Mouse (Mus musculus): ENCODE measurements at regions not wholly inside any gene's neighbourhood (a gene's known extent, or its start where the extent isn't known, plus 50 kb on each side); places are given as distances from the start of the nearest gene placed in this dataset.

DNA sequence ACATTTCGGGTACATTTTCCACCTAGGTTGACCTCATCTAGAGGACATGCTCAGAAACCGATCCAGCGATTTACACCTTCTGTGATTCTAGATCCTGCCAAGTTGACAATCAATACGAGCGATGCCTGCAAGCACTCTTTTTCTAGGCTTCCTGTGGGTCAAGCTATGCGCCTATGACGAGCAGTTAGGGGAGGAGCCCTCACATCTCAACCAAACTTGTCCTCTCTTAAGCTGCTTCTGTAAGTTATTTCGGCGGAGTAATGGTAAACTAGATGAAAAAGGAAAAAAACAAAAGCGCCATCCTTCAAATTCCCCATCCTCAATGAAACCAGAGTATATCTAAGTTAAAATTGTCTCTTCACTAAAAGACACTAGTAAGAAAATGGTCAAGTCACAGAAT is 858.5 kb downstream of the Zfp704 start:
- H3K27ac ChIP-seq (replicated peaks) = no peak overlapping the region
- no peaks in the 10 kb centered on the region for H3K9me3 ChIP-seq
- 88% methylated on average over 10 of the region's 10 CpGs for WGBS
- H3K4me1 ChIP-seq = peaks cover 12% of the 10 kb centered on the region
- no peak overlapping the region for H3K4me3 ChIP-seq
- H3K27me3 ChIP-seq (replicated peaks; ENCODE audit: low read depth, poor library complexity, severe bottlenecking) = 0 out of 2 replicates have a peak, but pooled peaks cover 6% of the 10 kb centered on the region
- DNase-seq (ENCODE audit: low spot score) = no peak
- no peaks in the 10 kb centered on the region for H3K36me3 ChIP-seq (replicated peaks)

- WGBS = 72% methylated on average over 4 of the region's 4 CpGs
Measured at GRCm38 (mm10) chr3:8750858-8751257, 859.0 kb downstream of the Zfp704 start.

GRCm38 (mm10) chr3:8750162-8750561 is 859.7 kb downstream of the Zfp704 start:
- no peaks in the 10 kb centered on the region for H3K36me3 ChIP-seq (replicated peaks)
- H3K9me3 ChIP-seq = no peaks in the 10 kb centered on the region
- 0 out of 2 replicates have a peak, but pooled peaks cover 6% of the 10 kb centered on the region for H3K27me3 ChIP-seq (replicated peaks; ENCODE audit: low read depth, poor library complexity, severe bottlenecking)
- DNase-seq (ENCODE audit: low spot score) = no peak
- peaks cover 7% of the 10 kb centered on the region for H3K4me1 ChIP-seq
- 91% methylated on average over 11 of the region's 11 CpGs for WGBS
- H3K27ac ChIP-seq (replicated peaks) = no peak overlapping the region
- no peak overlapping the region for H3K4me3 ChIP-seq

More at GRCm38 (mm10) chr3:8750858-8751257, 859.0 kb downstream of the Zfp704 start:
- DNase-seq (ENCODE audit: low spot score) = no peak
- no peaks in the 10 kb centered on the region for H3K36me3 ChIP-seq (replicated peaks)
- peaks cover 9% of the 10 kb centered on the region for H3K4me1 ChIP-seq
- no peaks in the 10 kb centered on the region for H3K9me3 ChIP-seq
- H3K27ac ChIP-seq (replicated peaks) = no peak overlapping the region
- H3K27me3 ChIP-seq (replicated peaks; ENCODE audit: low read depth, poor library complexity, severe bottlenecking) = 0 out of 2 replicates have a peak, but pooled peaks cover 6% of the 10 kb centered on the region
- no peak overlapping the region for H3K4me3 ChIP-seq

GRCm38 (mm10) chr3:8747201-8747600 is 862.7 kb downstream of the Zfp704 start:
- Histone ChIP-seq H3K4me1 (no peaks in the 10 kb centered on the region), H3K9me3 (no peaks in the 10 kb centered on the region), H3K4me3 (no peak overlapping the region), H3K36me3 (replicated peaks) (no peaks in the 10 kb centered on the region), H3K27me3 (replicated peaks; ENCODE audit: low read depth, poor library complexity, severe bottlenecking) (no peaks in the 10 kb centered on the region), H3K27ac (replicated peaks) (no peak overlapping the region)
- DNase-seq (ENCODE audit: low spot score) = no peak
- WGBS = 83% methylated on average over 4 of the region's 4 CpGs

GRCm38 (mm10) chr3:8746677-8747076 is 863.2 kb downstream of the Zfp704 start:
- Histone ChIP-seq H3K27ac (replicated peaks) (no peak overlapping the region), H3K9me3 (no peaks in the 10 kb centered on the region), H3K27me3 (replicated peaks; ENCODE audit: low read depth, poor library complexity, severe bottlenecking) (no peaks in the 10 kb centered on the region), H3K4me3 (no peak overlapping the region), H3K4me1 (no peaks in the 10 kb centered on the region), H3K36me3 (replicated peaks) (no peaks in the 10 kb centered on the region)
- WGBS = 98% methylated on average over 3 of the region's 3 CpGs
- DNase-seq (ENCODE audit: low spot score) = no peak

DNA sequence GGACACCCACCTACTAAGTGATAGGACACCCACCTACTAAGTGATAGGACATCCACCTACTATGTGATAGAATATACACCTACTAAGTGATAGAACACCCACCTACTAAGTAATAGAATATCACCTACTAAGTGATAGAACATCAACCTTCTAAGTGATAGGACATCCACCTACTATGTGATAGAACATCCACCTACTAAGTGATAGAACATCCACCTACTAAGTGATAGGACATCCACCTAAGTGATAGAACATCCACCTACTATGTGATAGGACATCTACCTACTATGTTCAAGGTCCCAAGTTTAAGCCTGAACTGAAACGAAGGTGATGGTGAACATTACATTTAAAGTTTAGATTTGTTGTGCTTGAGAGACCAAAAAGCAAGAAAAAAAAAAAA is 863.8 kb downstream of the Zfp704 start:
- no peaks in the 10 kb centered on the region for H3K9me3 ChIP-seq
- no peak for DNase-seq (ENCODE audit: low spot score)
- no peak overlapping the region for H3K4me3 ChIP-seq
- H3K27ac ChIP-seq (replicated peaks) = no peak overlapping the region
- H3K4me1 ChIP-seq = no peaks in the 10 kb centered on the region
- WGBS = 92% methylated on average over 1 of the region's 1 CpGs
- H3K36me3 ChIP-seq (replicated peaks) = no peaks in the 10 kb centered on the region
- no peaks in the 10 kb centered on the region for H3K27me3 ChIP-seq (replicated peaks; ENCODE audit: low read depth, poor library complexity, severe bottlenecking)

- H3K4me1 ChIP-seq = no peaks in the 10 kb centered on the region
- WGBS = 81% methylated on average over 6 of the region's 6 CpGs
- H3K27ac ChIP-seq (replicated peaks) = no peak overlapping the region
- no peaks in the 10 kb centered on the region for H3K27me3 ChIP-seq (replicated peaks; ENCODE audit: low read depth, poor library complexity, severe bottlenecking)
- H3K36me3 ChIP-seq (replicated peaks) = no peaks in the 10 kb centered on the region
- H3K9me3 ChIP-seq = no peaks in the 10 kb centered on the region
- no peak for DNase-seq (ENCODE audit: low spot score)
- H3K4me3 ChIP-seq = no peak overlapping the region
Measured at GRCm38 (mm10) chr3:8744857-8745256, 865.0 kb downstream of the Zfp704 start.

DNA sequence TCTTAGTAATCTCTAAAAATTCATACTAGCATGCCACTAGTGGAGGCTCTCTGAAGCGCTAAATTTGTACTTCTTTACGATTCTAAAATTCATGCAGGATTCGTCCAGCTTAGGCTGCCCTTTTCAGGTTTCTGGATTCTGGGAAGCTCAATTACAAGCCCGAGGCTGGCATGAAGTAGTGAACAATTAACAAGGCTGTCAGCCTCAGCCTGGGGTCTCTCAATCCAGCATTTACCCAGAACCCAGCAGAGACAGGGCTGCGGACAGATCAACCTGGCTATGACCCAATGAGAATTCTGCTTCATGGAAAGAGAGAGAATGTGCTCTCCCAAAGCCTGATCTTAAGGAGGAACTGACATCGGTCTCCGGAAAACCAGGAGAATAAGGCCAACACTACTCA is 866.2 kb downstream of the Zfp704 start:
- no peak for DNase-seq (ENCODE audit: low spot score)
- WGBS = 84% methylated on average over 7 of the region's 7 CpGs
- Histone ChIP-seq H3K9me3 (no peaks in the 10 kb centered on the region), H3K36me3 (replicated peaks) (no peaks in the 10 kb centered on the region), H3K27ac (replicated peaks) (no peak overlapping the region), H3K27me3 (replicated peaks; ENCODE audit: low read depth, poor library complexity, severe bottlenecking) (no peaks in the 10 kb centered on the region), H3K4me3 (no peak overlapping the region), H3K4me1 (peaks cover 6% of the 10 kb centered on the region; the same call in 1 of the 2 replicates)

GRCm38 (mm10) chr3:8741266-8742023 is 868.4 kb downstream of the Zfp704 start:
- H3K27ac ChIP-seq (replicated peaks) = no peak overlapping the region
- H3K9me3 ChIP-seq = no peaks in the 10 kb centered on the region
- H3K4me1 ChIP-seq = peaks cover 16% of the 10 kb centered on the region
- no peak overlapping the region for H3K4me3 ChIP-seq
- no peaks in the 10 kb centered on the region for H3K27me3 ChIP-seq (replicated peaks; ENCODE audit: low read depth, poor library complexity, severe bottlenecking)
- 84% methylated on average over 8 of the region's 8 CpGs for WGBS
- H3K36me3 ChIP-seq (replicated peaks) = no peaks in the 10 kb centered on the region
- no peak for DNase-seq (ENCODE audit: low spot score)

GRCm38 (mm10) chr3:8740710-8741109 is 869.2 kb downstream of the Zfp704 start:
- no peaks in the 10 kb centered on the region for H3K9me3 ChIP-seq
- H3K27ac ChIP-seq (replicated peaks) = no peak overlapping the region
- no peaks in the 10 kb centered on the region for H3K36me3 ChIP-seq (replicated peaks)
- DNase-seq (ENCODE audit: low spot score) = no peak
- no peak overlapping the region for H3K4me3 ChIP-seq
- 81% methylated on average over 5 of the region's 5 CpGs for WGBS
- H3K4me1 ChIP-seq = peaks cover 23% of the 10 kb centered on the region
- no peaks in the 10 kb centered on the region for H3K27me3 ChIP-seq (replicated peaks; ENCODE audit: low read depth, poor library complexity, severe bottlenecking)

DNA sequence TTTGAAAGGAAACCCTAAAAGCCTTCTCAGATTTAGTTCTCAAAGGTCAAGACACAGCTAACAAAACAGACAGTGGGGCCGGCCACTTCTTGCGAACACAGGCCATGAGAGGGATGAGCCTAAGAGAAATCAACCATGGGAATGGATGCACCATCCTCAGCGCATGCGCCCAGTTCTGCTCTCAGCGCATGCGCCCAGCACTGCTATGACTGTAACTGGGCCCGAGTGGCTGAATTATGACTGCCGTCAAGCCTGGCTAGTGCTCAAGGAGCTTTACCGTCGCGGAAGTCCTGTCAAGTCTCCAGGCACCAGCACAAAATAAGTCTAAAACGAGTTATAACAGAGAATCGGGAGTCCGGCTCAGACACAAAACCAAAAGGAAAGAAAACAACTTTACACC is 870.6 kb downstream of the Zfp704 start:
- Histone ChIP-seq H3K36me3 (replicated peaks) (no peaks in the 10 kb centered on the region), H3K27me3 (replicated peaks; ENCODE audit: low read depth, poor library complexity, severe bottlenecking) (no peaks in the 10 kb centered on the region; the same call in 1 of the 2 replicates), H3K4me1 (peaks cover 24% of the 10 kb centered on the region), H3K4me3 (no peak overlapping the region), H3K9me3 (no peaks in the 10 kb centered on the region), H3K27ac (replicated peaks) (no peak overlapping the region)
- WGBS = 89% methylated on average over 14 of the region's 14 CpGs
- no peak for DNase-seq (ENCODE audit: low spot score)

DNA sequence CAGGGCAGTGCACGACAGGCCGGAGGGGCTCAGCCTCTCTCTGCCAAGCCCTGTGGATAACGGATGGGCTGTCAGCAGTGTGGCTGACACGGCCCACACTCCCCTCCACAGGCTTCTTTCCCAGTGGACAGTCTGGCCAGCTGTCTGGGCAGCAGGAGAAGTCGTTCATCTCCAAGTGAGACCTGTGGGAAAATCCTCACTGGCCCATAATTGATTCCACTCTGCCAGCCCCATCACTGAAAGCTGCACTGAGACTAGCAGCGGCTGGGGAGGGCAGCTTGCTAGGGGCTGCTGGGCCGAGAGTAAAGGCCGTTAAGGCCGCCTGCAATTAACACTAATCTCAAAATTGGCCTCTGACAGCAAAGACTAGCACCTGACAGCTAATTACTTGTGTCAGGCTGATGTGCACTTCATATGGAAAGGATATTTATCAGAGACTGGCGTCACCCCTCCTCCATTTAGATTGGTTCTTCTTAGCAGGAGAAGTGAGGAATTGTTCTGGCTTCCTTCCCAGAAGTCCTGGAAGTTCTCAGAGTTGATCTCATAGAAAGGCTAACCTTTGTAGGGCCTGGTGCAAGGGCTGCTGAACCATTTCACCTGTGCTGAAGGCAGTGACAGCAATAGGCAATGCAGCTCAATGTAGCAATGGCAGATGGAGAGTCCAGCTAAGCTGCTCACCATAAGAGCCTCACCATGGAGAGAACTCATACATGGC is 873.5 kb downstream of the Zfp704 start:
- H3K4me3 ChIP-seq = no peak overlapping the region
- H3K27me3 ChIP-seq (replicated peaks; ENCODE audit: low read depth, poor library complexity, severe bottlenecking) = no peaks in the 10 kb centered on the region; the same call in 1 of the 2 replicates
- peak overlapping the region; percentile 45 for H3K27ac ChIP-seq (replicated peaks)
- peaks cover 26% of the 10 kb centered on the region for H3K4me1 ChIP-seq
- WGBS = 28% methylated on average over 10 of the region's 10 CpGs
- H3K36me3 ChIP-seq (replicated peaks) = no peaks in the 10 kb centered on the region
- no peaks in the 10 kb centered on the region for H3K9me3 ChIP-seq
- peak; percentile 55 for DNase-seq (ENCODE audit: low spot score)

- Histone ChIP-seq H3K9me3 (no peaks in the 10 kb centered on the region), H3K4me3 (no peak overlapping the region), H3K27me3 (replicated peaks; ENCODE audit: low read depth, poor library complexity, severe bottlenecking) (no peaks in the 10 kb centered on the region; the same call in 1 of the 2 replicates), H3K4me1 (peaks cover 21% of the 10 kb centered on the region), H3K27ac (replicated peaks) (no peak overlapping the region), H3K36me3 (replicated peaks) (no peaks in the 10 kb centered on the region)
- no peak for DNase-seq (ENCODE audit: low spot score)
- 93% methylated on average over 3 of the region's 3 CpGs for WGBS
Measured at GRCm38 (mm10) chr3:8734096-8734495, 875.8 kb downstream of the Zfp704 start.
